Mouse (Mus musculus): Measurements from ENCODE around the gene Nusap1. TPM values are rescaled to one million over a fixed set of nuclear protein-coding genes. Genes with fewer than 3 reads are reported as not detected.
"Not testable (repeated sequence)": the region's sequence is repeated elsewhere in the genome, so short reads cannot be mapped to it uniquely, and the experiment has no call there.

Gene Nusap1
- total RNA-seq, 2 experiments from 2014 or later = 0.46 to 0.98 TPM

DNA sequence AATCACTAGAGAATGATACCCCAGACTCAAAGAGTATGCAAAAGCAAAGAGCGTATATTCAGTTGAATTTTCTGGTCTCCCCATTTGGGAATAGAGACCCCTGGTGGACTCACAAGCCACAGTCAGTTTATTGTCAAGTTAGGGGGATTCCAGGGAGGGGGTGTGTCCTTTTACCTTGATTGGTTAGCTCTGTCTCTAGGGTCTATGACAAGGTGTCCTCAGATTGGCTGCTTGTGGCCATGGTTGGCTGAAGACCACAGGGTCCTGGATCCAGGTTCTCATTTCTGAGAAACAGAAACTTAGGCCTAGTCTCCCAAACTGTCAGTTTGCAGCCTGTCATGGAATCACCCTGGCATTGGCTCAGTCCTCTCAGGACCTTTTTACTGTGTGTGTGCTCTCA, 18.7 kb downstream of the Nusap1 start:
- DNase-seq (ENCODE audit: low spot score in 2 of 2) = no peak
- intact Hi-C loops (cut with DNase I) = no loop called here

DNA sequence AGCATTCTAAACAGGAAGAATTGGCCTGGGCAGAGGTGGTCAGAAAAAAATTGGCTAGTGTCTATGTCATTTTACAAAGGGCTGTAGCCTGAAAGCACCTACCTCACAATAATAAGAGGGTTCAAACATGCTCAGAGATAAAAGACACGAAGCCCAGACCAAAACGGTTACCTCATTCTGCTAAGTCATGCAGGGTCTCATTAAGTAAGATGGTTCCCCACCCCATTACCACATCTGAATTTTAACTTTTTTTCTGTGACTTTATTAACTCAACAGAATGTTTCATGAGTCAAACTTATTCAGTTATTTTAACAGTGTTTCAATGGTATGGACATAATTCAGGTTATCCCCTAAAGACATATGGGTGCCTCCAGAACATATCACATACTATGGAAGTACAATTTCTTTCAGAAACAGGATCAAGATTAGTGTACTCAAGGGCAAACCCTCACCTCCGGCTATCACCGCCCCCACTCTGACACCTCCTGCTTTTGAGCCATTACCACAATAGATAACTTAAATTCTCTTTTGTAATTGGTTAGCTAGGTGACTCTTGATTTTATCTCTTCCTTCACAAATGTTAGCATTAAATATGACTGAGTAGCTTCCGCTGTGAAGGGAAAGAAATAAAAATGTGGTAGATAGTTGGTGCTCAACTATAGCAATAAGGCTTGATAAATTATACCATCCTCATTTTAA, 23.3 kb downstream of the Nusap1 start:
- DNase-seq (ENCODE audit: low spot score in 2 of 2) = no peak
- intact Hi-C loops (cut with DNase I) = no loop called here

DNA sequence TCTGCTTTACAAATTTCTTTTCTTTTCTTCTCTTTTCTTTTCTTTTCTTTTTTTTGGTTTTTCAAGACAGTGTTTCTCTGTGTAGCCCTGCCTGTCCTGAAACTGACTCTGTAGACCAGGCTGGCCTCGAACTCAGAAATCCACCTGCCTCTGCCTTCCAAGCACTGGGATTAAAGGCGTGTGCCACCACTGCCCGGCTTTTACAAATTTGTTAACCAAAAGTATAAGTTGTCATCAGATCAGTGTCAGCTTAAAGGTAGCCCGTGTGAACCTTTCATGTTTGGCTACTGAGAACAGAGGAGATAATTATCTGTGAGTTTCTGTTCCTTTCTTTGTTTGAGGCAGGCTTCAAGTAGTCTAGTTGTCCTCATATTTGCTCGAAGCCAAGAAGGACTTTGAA, 26.2 kb downstream of the Nusap1 start:
- no peak for DNase-seq (ENCODE audit: low spot score in 2 of 2)
- intact Hi-C loops (cut with DNase I) = no loop called here

DNA sequence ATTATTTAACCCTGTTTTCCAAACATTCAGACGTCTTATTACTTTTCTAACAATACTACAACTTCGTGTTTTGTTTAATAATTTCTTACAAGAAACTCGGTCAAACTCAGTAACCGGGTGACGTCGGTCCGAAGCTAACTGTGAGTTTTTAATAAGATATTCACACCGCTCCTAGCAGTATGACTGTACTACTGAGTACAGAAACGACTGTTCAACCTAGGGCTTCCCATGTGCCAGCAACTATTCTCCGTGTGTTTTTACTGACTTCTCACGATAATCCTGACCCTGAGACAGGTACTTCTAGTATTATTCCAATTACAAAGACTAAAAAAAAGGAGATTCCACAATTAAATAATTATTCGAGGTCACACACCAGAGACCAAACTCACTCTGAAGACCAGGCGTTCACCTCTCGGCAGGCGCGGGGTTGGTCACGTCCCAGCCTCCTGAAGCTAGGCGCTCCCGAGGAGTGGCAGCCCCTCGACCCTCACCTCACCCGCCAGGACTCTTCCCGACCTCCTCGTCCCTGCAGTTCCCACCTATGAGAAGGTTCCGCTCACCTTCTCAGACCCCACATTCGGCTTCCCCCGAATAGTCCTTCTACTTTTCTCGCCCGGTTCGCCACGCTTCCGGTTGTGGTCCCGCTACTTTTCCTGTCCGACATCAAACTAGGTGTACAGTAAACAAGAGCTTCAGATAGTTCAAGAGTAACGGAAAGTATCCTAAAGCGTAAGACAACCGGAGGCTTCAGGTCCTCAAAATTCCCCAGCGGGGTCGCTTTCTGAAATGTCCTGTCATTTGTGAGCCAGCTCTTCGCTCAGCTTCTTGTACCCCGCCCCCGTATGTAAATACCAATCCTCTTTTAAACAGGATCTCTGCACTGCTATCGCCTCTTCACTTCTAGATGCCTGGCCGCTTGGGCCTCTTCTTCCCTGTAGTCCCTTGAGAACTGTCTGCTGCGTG, 44.4 kb downstream of the Nusap1 start, which contains the start of gene Ndufaf1:
Gene Ndufaf1 (minus strand): TSS at position 608 of the 963 bp plus-strand sequence.
- peak; percentile 79 to 87 for DNase-seq (ENCODE audit: low spot score in 2 of 2)
- intact Hi-C loops (cut with DNase I) = no loop called here

DNA sequence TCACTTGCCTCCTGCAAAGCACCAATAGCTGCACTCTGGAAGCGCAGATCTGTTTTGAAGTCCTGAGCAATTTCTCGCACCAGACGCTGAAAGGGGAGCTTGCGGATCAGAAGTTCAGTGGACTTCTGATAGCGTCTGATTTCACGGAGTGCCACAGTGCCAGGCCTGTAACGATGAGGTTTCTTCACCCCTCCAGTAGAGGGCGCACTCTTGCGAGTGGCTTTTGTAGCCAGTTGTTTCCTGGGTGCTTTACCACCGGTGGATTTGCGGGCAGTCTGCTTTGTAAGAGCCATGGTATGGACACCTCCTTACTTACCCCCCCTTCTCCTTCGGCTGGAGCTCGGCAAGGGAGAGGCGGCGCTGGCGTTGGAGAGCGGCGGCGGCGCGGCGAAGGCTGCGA, 47.6 kb downstream of the Nusap1 start:
- intact Hi-C loops (cut with DNase I); DNase-seq (ENCODE audit: low spot score in 2 of 2): not testable (repeated sequence)

DNA sequence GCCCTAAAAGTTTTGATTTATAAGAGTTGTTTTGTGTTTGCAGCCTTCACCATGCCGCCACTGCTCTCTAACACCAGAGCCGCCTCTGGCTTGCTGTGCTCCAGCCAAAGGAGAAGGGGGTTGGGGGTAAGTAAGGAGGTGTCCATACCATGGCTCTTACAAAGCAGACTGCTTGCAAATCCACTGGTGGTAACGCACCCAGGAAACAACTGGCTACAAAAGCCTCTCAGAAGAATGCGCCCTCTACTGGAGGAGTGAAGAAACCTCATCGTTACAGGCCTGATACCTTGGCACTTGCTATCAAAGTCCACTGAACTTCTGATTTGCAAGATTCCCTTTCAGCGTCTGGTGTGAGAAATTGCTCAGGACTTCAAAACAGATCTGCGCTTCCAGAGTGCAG, 50.9 kb downstream of the Nusap1 start:
- DNase-seq (ENCODE audit: low spot score in 2 of 2) = peak in 1 of 2 experiments; percentile 17
- intact Hi-C loops (cut with DNase I) = no loop called here

DNA sequence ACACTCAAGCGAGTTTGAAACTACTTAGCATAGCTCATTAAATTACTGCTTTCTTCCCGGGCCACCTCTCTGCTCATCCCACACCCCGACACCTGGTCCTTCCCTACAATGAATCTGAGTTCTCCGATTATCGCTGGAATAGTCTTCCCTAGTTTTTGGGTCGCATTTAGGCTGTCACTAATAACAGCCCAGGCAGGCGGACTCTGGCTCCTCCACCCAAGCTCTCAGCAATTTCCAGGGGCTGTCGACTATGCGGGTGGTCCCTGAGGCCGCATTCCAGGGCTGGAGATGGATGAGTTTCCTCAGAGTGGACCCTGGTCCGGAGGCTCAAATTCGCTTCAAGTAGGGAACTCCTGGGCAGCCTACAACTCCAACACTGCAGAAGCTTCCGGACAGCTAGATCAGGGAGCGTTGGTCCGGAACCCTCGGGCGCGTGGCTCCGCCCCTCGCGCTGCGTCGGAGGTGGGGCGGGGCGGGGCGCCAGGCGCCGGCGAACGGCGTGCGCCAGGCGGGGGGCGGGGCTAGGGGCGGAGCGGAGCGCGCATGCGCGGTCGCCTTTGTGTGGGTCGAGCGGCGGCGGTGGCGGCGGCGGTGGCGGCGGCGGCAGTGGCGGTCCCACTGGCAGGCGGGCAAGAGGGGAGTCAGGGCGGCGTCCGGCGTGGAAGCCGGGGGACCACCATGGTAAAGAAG, 56.6 kb downstream of the Nusap1 start, which contains the start of gene Rtf1:
Gene Rtf1 (plus strand): TSS at position 544 of the 690 bp plus-strand sequence.
- intact Hi-C loops (cut with DNase I) = loop anchor here (5.0 kb wide), 2 partner anchors 82 to 132 kb away; no protein-coding TSS in a partner anchor
- peak; percentile 94 for DNase-seq (ENCODE audit: low spot score in 2 of 2)

DNA sequence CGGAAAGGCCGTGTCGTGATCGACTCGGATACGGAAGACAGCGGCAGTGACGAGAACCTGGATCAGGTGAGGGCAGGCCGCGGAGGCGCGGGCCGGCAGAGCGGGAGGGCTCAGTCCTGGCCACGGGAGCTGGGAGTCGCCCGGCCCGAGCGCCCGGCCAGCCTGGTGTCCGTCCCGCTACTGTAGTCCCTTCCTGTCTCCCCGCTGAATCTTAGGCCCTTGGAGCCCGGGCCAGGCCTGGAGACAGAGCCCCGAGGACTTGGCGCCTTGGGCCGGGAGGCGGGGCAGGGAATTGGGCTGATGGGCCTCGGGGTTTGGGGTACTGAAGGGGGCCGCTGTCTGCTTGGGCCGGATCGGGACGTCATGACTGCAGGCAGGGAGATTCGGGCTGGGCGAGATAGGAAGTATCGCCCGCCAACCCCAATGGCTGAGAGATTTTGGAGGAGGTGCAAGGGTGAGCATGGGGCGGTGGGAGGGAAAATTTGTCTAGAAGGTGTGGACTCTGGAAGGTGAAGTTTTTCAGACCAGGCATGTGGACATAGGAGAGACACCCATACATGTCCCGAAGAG, 57.2 kb downstream of the Nusap1 start:
- no peak for DNase-seq (ENCODE audit: low spot score in 2 of 2)
- intact Hi-C loops (cut with DNase I) = no loop called here

DNA sequence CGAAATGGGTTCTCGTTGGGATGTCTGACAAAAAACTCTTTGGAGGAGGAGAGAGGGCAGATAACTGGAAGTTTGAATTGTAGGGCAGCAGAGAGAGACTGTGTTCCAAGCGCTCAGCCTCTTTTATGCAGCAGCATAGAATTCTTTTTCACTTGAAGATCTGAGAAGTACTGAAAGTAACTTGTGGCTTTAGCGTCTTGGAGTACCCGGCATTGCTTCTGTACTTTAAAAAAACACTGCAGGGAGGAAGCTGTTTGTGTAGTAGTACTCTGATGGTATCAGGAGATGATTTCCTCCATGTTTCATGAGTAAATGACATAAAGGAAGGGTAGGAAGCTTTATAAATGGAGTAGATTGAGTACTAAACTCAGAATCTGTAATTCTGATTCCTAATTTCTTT, 57.7 kb downstream of the Nusap1 start:
- intact Hi-C loops (cut with DNase I) = no loop called here
- DNase-seq (ENCODE audit: low spot score in 2 of 2) = no peak

DNA sequence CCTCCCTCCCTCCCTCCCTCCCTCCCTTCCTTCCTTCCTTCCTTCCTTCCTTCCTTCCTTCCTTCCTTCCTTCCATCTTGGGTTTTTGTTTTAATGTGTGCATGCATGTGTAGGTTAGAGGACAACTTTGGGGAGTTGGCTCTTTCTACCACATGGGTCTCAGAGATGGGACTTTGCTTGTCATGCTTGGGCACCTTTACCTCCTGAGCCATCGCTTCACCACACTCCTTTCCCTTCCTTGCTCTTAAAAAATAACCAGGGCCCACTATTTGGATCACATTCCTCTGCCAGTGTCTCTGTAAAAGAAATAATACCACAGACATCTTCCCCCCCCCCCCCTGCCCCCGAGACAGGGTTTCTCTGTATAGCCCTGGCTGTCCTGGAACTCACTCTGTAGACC, 65.6 kb downstream of the Nusap1 start:
- DNase-seq (ENCODE audit: low spot score in 2 of 2) = no peak
- intact Hi-C loops (cut with DNase I) = no loop called here

DNA sequence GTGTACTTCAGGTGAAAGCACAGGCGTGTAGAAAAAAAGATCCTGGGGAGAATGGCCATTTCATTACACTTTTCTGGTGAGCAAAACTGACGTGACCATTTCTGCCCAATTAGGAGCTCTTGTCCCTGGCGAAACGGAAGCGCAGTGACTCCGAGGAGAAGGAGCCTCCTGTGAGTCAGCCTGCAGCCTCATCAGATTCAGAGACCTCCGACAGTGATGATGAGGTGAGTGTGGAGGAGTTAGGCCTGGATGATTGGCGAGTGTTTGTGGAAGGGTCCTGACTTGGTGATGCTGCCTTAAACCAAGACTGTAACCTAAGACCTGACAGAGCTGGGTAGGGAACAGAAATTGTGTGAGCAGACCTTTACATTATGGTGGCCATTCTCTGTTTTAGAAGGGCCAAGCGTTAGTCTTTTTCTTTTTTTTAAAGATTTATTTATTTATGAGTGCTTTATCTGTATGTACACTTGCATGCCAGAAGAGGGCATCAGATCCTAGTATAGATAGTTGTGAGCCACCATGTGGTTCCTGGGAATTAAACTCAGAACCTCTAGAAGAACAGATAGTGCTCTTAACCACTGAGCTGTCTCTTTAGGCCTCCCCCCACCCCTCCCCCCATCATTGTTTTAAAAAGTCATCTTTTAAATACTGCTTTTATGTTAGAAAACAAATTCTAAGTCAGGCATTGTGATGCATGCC, 74.1 kb downstream of the Nusap1 start:
- intact Hi-C loops (cut with DNase I) = no loop called here
- peak in 1 of 2 experiments; percentile 35 for DNase-seq (ENCODE audit: low spot score in 2 of 2)

DNA sequence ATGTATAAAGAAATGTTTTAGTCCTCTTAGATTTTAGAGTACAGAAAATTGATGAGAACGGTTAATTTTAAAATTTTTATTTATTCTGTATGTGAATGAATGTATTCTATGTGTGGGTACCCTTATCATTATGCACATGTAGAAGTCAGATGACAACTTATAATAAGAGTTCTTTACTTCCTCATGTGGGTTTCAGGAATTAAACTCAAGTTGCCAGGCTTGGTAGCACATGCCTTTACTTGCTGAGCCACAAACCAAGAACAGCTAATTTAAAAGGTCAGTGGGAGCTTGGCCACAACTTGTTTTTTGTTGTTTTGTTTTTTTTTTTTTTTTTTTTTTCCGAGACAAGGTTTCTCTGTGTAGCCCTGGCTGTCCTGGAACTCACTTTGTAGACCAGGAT, 76.7 kb downstream of the Nusap1 start:
- no peak for DNase-seq (ENCODE audit: low spot score in 2 of 2)
- intact Hi-C loops (cut with DNase I) = no loop called here

DNA sequence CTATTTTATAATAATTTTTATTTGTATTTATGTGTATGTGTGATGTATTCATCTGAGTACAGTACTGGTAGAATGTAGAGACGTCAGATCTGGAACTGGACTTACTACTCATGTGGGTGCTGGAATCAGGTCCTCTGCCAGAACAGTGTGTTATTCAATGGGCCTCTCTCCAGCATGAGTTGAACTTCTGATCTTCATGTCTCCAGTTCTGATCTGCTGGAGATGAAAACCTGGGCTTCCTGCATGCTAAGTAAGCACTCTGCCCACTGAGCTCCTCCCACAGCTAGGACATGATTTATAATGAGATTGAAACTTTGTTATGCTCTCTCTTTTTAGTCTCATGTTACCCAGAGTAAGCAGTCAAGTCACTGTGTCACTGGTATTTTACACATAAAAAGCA, 78.0 kb downstream of the Nusap1 start:
- no peak for DNase-seq (ENCODE audit: low spot score in 2 of 2)
- intact Hi-C loops (cut with DNase I) = no loop called here

DNA sequence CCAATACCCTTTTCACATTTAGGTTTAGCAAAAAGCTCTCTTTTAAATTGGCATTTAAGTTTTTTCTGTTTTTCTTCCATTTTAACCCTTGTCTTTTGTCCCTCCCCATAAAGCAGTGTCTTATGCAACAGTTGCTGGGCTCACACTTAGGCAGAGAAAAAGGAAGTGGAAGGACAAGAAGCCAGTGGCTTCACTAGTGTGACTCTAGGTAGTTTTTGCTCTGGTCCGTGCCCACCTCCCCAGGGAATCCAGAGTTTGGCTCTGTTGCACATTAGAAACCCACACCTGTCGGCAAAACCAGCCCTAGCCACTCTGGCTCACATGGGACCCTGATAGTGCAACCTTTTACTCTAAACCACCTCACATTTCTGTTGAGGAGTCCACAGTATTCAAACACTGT, 80.4 kb downstream of the Nusap1 start:
- intact Hi-C loops (cut with DNase I) = no loop called here

DNA sequence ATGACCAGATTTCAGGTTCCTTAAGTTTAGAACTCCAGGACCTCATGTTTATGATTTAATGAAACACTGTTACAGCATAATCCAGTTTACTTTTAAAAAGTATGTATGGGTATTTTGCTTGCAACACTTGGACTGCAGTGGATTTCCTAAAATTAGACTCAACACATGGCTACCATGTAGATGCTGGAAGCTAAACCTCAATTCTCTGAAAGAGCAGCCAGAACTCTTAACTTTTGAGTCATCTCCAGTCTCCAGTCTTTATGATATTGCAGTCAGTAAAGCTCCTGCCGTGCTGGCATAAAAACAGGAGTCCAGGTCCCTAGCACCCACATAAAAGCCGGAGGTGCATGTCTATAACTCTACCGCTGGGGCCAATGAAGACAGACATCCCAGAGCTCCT, 81.9 kb downstream of the Nusap1 start:
- DNase-seq (ENCODE audit: low spot score in 2 of 2) = peak in 1 of 2 experiments; percentile 29
- intact Hi-C loops (cut with DNase I) = no loop called here

More for the DNA sequence above, 80.4 kb downstream of the Nusap1 start:
- DNase-seq (ENCODE audit: low spot score in 2 of 2) = no peak
